Mouse (Mus musculus) heart, postnatal 0 days (tissue): ENCODE results near the gene Gdpd4.

ENCODE experiments used
- CTCF ChIP-seq: IDR thresholded peaks from 2 replicates; pipeline ENCODE4 v1.5.1; 2016; ENCODE audit warnings: antibody characterized with exemption, control low read depth, low read depth
- EP300 ChIP-seq: IDR thresholded peaks from 2 replicates; pipeline ENCODE4 v1.6.1; 2016; ENCODE audit warnings: antibody characterized with exemption, low read depth

- TF ChIP-seq CTCF = no peak
- no peak for TF ChIP-seq EP300
Observed at GRCm38 (mm10) chr7:98085314-98085713, 165.6 kb downstream of the Gdpd4 start.
